Mouse (Mus musculus): Measurements from ENCODE around the gene Sstr4. TPM values are rescaled to one million over a fixed set of nuclear protein-coding genes. Genes with fewer than 3 reads are reported as not detected.

Sstr4 gene
- polyA plus RNA-seq, 1 experiment from 2014 or later = 3.5 TPM

GRCm38 (mm10) chr2:148404906-148405305, 9.8 kb downstream of the Sstr4 start:
- ATAC-seq (ENCODE audit: low read depth) = no peak
- 78% methylated on average over 5 of the region's 5 CpGs for WGBS
- Histone ChIP-seq H3K9ac (replicated peaks; ENCODE audit: low read depth, low read length) (no peak overlapping the region), H3K4me3 (ENCODE audit: low read depth, low read length) (no peak overlapping the region), H3K27ac (ENCODE audit: low read depth, low read length) (no peak overlapping the region), H3K4me2 (ENCODE audit: low read depth, low read length) (no peak overlapping the region), H3K36me3 (ENCODE audit: control insufficient read depth, insufficient read depth, low read length) (no peaks in the 10 kb centered on the region), H3K9me3 (ENCODE audit: control insufficient read depth, low read length) (no peaks in the 10 kb centered on the region), H3K4me1 (ENCODE audit: control insufficient read depth, insufficient read depth, low read length) (peaks cover 17% of the 10 kb centered on the region), H3K27me3 (ENCODE audit: control insufficient read depth, insufficient read depth, low read length) (peaks cover 31% of the 10 kb centered on the region)

DNA sequence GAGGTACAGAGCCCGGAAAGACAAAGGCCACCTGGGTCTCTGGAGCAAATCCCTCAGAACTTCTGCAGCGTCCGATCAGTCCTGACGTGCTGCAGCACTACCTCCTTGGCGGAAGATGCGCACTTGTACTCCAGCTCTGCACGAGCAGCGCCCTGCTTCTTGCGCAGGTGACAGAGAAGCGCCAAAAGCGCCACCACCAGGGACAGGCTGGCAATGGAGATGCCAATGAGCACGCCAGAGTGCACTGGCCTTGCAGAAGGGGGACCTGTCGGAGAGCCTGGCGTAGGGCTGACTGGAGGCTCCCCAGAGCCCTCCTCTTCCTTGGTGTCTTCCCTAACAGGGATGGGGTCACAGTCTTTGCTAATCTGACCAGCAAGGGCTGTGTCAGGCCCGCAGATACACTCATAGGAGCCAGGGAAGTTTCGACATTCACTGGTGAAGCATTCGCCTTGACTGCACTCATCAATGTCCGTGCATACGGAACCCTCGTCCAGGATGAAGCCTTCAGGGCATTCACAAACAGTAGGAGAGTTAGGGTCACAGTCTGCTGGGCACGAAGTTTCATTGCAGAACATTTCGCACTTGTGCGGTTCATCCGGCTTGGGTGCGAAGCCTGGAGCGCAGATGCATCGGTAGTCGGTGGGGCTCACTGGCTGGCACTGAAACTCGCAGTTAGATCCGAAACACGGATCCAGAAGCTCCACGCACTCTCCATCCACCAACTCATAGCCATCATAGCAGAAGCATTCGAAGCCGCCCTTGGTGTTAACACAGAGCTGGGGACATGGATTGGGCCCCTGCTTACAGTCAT, 11.2 kb downstream of the Sstr4 start:
- ATAC-seq (ENCODE audit: low read depth) = peak; percentile 32; the same call in 1 of the 2 replicates
- Histone ChIP-seq H3K9ac (replicated peaks; ENCODE audit: low read depth, low read length) (no peak overlapping the region), H3K4me2 (ENCODE audit: low read depth, low read length) (peak overlapping the region; percentile 62), H3K4me3 (ENCODE audit: low read depth, low read length) (peak overlapping the region; percentile 30), H3K4me1 (ENCODE audit: control insufficient read depth, insufficient read depth, low read length) (peaks cover 17% of the 10 kb centered on the region), H3K36me3 (ENCODE audit: control insufficient read depth, insufficient read depth, low read length) (no peaks in the 10 kb centered on the region), H3K27ac (ENCODE audit: low read depth, low read length) (no peak overlapping the region), H3K27me3 (ENCODE audit: control insufficient read depth, insufficient read depth, low read length) (peaks cover 31% of the 10 kb centered on the region), H3K9me3 (ENCODE audit: control insufficient read depth, low read length) (no peaks in the 10 kb centered on the region)
- WGBS = 17% methylated on average over 34 of the region's 34 CpGs

DNA sequence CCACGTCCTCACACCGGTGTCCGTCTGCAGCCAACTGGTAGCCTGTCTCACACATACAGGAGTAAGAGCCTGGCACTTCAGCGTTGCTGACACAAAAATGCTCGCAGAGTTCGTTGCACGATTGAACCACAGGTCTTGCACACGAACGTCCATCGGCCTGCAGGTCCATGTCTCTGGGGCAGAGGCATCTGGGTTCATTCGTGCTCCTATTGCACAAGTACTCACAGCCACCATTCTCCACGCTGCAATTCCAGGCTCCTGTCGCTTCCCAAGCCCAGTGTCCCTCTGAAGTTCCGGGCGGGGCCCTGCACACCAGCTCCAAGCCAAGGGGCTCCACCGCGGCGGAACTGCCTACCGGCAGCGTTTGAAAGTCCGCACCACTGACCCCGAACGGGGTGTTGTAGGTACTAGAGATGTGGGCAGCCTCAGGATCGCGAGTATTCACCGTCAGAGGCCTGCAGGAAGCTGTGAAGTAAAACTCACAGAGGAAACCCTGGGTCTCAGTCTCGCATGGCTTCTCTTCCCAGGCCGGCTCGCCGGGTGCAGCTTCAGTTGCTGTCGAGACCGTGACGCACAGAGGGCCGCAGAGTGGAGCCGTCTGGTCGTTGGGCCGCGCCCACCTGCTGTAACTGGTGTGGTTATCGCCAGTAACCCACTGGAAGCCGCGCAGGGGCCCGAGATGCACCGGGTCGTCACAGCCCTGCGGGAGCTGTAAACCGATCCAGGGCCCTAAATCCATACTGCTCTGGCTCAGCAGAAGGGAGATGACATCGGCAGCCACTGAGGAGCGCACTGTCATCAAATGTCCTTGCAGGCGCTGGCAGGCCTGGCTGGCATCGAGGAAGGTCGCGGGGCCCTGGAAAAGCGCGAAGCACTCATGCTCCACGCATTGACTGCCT, 12.1 kb downstream of the Sstr4 start:
- Histone ChIP-seq H3K36me3 (ENCODE audit: control insufficient read depth, insufficient read depth, low read length) (no peaks in the 10 kb centered on the region), H3K27me3 (ENCODE audit: control insufficient read depth, insufficient read depth, low read length) (peaks cover 31% of the 10 kb centered on the region), H3K4me1 (ENCODE audit: control insufficient read depth, insufficient read depth, low read length) (peaks cover 17% of the 10 kb centered on the region), H3K4me2 (ENCODE audit: low read depth, low read length) (peak overlapping the region; percentile 62), H3K9ac (replicated peaks; ENCODE audit: low read depth, low read length) (peak overlapping the region; percentile 41; the same call in 1 of the 2 replicates), H3K27ac (ENCODE audit: low read depth, low read length) (no peak overlapping the region), H3K4me3 (ENCODE audit: low read depth, low read length) (peak overlapping the region; percentile 30), H3K9me3 (ENCODE audit: control insufficient read depth, low read length) (no peaks in the 10 kb centered on the region)
- WGBS = 3% methylated on average over 55 of the region's 55 CpGs
- ATAC-seq (ENCODE audit: low read depth) = peak; percentile 65

- Histone ChIP-seq H3K4me2 (ENCODE audit: low read depth, low read length) (peak within 1 kb of the TSS; percentile 62), H3K27me3 (ENCODE audit: control insufficient read depth, insufficient read depth, low read length) (peaks cover 31% of the 10 kb centered on the region), H3K9me3 (ENCODE audit: control insufficient read depth, low read length) (no peaks in the 10 kb centered on the region), H3K4me1 (ENCODE audit: control insufficient read depth, insufficient read depth, low read length) (peaks cover 17% of the 10 kb centered on the region), H3K36me3 (ENCODE audit: control insufficient read depth, insufficient read depth, low read length) (no peaks in the 10 kb centered on the region), H3K4me3 (ENCODE audit: low read depth, low read length) (peak within 1 kb of the TSS; percentile 30), H3K9ac (replicated peaks; ENCODE audit: low read depth, low read length) (peak within 1 kb of the TSS; percentile 41; the same call in 1 of the 2 replicates), H3K27ac (ENCODE audit: low read depth, low read length) (no peak within 1 kb of the TSS)
- ATAC-seq (ENCODE audit: low read depth) = peak; percentile 67
- 3% methylated on average over 35 of the region's 35 CpGs for WGBS
Measured at GRCm38 (mm10) chr2:148407870-148408760, 13.0 kb downstream of the Sstr4 start, which contains the start of gene Thbd. Thbd (minus strand) TSS chr2:148408188.

DNA sequence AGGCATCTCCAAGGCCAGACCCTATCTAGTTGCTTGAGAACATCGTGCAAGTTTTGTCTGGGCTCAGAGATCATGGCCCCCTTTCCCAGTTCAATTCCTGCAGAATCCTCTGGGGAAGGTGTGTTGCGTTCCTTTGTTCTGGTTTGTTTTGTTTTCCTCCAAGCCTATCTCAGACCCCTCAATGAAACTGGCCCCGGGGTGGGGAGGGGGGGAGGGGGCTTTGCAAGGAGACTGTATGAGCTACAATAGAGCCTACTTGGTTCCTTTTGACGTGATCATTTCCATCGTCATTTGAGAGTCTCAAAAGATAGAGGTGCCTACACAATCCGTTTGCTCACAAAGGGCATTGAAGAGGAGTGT, 13.6 kb downstream of the Sstr4 start:
- H3K27me3 ChIP-seq (ENCODE audit: control insufficient read depth, insufficient read depth, low read length) = peaks cover 31% of the 10 kb centered on the region
- no peaks in the 10 kb centered on the region for H3K36me3 ChIP-seq (ENCODE audit: control insufficient read depth, insufficient read depth, low read length)
- H3K9ac ChIP-seq (replicated peaks; ENCODE audit: low read depth, low read length) = no peak overlapping the region
- no peak overlapping the region for H3K27ac ChIP-seq (ENCODE audit: low read depth, low read length)
- H3K4me3 ChIP-seq (ENCODE audit: low read depth, low read length) = no peak overlapping the region
- no peak for ATAC-seq (ENCODE audit: low read depth)
- no peak overlapping the region for H3K4me2 ChIP-seq (ENCODE audit: low read depth, low read length)
- peaks cover 17% of the 10 kb centered on the region for H3K4me1 ChIP-seq (ENCODE audit: control insufficient read depth, insufficient read depth, low read length)
- no peaks in the 10 kb centered on the region for H3K9me3 ChIP-seq (ENCODE audit: control insufficient read depth, low read length)
- 18% methylated on average over 6 of the region's 6 CpGs for WGBS

DNA sequence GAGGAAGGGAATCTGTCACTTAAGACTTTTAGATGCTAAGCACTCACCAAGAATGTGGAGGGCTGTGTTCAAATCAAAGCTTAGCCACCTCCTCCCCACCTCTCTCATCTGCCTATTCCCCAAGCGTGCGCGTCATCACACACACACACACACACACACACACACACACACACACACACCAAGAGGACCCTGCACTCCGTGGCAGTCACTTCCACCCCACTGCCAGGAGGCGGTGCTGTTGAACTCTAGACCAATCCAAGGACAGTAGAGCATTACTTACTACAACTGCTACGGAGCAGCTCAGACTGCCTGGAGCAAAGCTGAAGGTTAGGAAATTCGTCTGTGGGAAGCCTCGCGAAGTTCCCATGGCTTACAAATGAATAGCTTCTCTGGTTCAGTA, 14.0 kb downstream of the Sstr4 start:
- 33% methylated on average over 9 of the region's 9 CpGs for WGBS
- Histone ChIP-seq H3K4me3 (ENCODE audit: low read depth, low read length) (no peak overlapping the region), H3K4me2 (ENCODE audit: low read depth, low read length) (no peak overlapping the region), H3K36me3 (ENCODE audit: control insufficient read depth, insufficient read depth, low read length) (no peaks in the 10 kb centered on the region), H3K9ac (replicated peaks; ENCODE audit: low read depth, low read length) (no peak overlapping the region), H3K9me3 (ENCODE audit: control insufficient read depth, low read length) (no peaks in the 10 kb centered on the region), H3K27ac (ENCODE audit: low read depth, low read length) (no peak overlapping the region), H3K27me3 (ENCODE audit: control insufficient read depth, insufficient read depth, low read length) (peaks cover 31% of the 10 kb centered on the region), H3K4me1 (ENCODE audit: control insufficient read depth, insufficient read depth, low read length) (peaks cover 17% of the 10 kb centered on the region)
- ATAC-seq (ENCODE audit: low read depth) = peak; percentile 70

DNA sequence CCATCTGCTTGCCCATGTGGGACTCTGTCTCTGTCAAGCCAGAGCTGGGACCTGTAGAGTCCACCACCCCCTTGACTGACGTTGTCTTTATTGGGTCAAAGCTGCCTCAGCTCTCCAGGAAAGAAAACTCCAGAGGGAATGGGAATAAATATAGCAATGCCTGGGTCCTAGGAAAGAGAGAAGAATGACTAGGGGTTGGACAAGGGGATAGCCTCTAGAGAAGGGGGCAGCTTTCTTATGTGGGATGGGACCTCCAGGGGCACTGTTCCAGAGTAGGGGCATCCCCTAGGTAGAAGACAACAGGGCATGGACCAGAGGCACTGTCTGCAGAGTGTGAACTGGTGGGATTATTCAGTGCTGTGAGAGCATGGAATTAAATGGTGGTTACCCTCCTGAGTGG, 14.7 kb downstream of the Sstr4 start:
- H3K36me3 ChIP-seq (ENCODE audit: control insufficient read depth, insufficient read depth, low read length) = no peaks in the 10 kb centered on the region
- 100% methylated on average over 1 of the region's 1 CpGs for WGBS
- no peak for ATAC-seq (ENCODE audit: low read depth)
- peaks cover 29% of the 10 kb centered on the region for H3K27me3 ChIP-seq (ENCODE audit: control insufficient read depth, insufficient read depth, low read length)
- no peak overlapping the region for H3K27ac ChIP-seq (ENCODE audit: low read depth, low read length)
- no peak overlapping the region for H3K9ac ChIP-seq (replicated peaks; ENCODE audit: low read depth, low read length)
- no peaks in the 10 kb centered on the region for H3K9me3 ChIP-seq (ENCODE audit: control insufficient read depth, low read length)
- peaks cover 17% of the 10 kb centered on the region for H3K4me1 ChIP-seq (ENCODE audit: control insufficient read depth, insufficient read depth, low read length)
- no peak overlapping the region for H3K4me3 ChIP-seq (ENCODE audit: low read depth, low read length)
- H3K4me2 ChIP-seq (ENCODE audit: low read depth, low read length) = no peak overlapping the region

GRCm38 (mm10) chr2:148419151-148419550, 24.0 kb downstream of the Sstr4 start:
- Histone ChIP-seq H3K36me3 (ENCODE audit: control insufficient read depth, insufficient read depth, low read length) (no peaks in the 10 kb centered on the region), H3K4me3 (ENCODE audit: low read depth, low read length) (no peak overlapping the region), H3K9ac (replicated peaks; ENCODE audit: low read depth, low read length) (no peak overlapping the region), H3K4me2 (ENCODE audit: low read depth, low read length) (no peak overlapping the region), H3K9me3 (ENCODE audit: control insufficient read depth, low read length) (no peaks in the 10 kb centered on the region), H3K27ac (ENCODE audit: low read depth, low read length) (no peak overlapping the region), H3K27me3 (ENCODE audit: control insufficient read depth, insufficient read depth, low read length) (no peaks in the 10 kb centered on the region), H3K4me1 (ENCODE audit: control insufficient read depth, insufficient read depth, low read length) (no peaks in the 10 kb centered on the region)
- 88% methylated on average over 3 of the region's 3 CpGs for WGBS
- no peak for ATAC-seq (ENCODE audit: low read depth)

All from neural tube, embryonic 14.5 days (tissue).